Mouse (Mus musculus) small intestine, adult 2 months (tissue): ENCODE results near the gene Slc28a1.

Experiments used
- CTCF ChIP-seq: fragments of 200-500 bp; IDR thresholded peaks from 2 replicates; pipeline ENCODE4 v1.5.1; 2012; ENCODE audit warnings: low read depth, mild to moderate bottlenecking, control low read depth, inconsistent platforms, low read length, moderate library complexity, mixed read lengths; ENCODE audit not compliant: insufficient replicate concordance, insufficient read length; ENCODE audit errors: extremely low read depth
- POLR2A ChIP-seq: fragments of 200-500 bp; IDR thresholded peaks from 2 replicates; pipeline ENCODE4 v1.6.1; 2012; ENCODE audit warnings: low read depth, mild to moderate bottlenecking, control low read depth, inconsistent platforms, low read length, moderate library complexity

DNA sequence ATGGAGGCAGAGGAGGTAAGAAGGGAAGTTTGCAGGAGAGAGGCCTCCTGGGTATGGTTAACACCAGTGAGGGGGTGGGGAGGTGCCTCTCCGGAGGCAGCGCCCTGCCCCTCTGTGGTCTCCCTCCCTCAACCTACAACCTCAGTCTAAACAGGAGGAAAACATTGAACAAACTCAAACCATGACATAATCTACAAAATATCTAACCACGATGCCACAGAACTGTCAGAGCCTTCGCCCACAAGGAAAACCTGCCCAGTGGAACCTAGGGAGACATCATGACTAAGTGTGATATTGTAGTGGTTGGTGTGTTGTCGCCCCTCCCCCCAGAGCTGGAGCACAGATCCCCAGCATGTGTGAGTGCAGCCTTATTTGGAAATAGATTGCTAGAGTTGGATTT, 64.9 kb downstream of the Slc28a1 start:
- TF ChIP-seq POLR2A = no peak
- no peak for TF ChIP-seq CTCF
